Mouse (Mus musculus) gastrocnemius, adult 18-20 months (tissue): ENCODE data around the gene Sdhaf1. TPM values are rescaled to one million over a fixed set of nuclear protein-coding genes. Genes with fewer than 3 reads are reported as not detected.

Source experiments
- DNase-seq: peaks from one replicate; pipeline ENCODE4 v3.0.0; 2021; ENCODE audit warnings: low spot score
- long read RNA-seq, 2 experiments: library from polyadenylated mRNA; stranded (forward); transcript quantifications; one replicate each; pipeline ENCODE4 v2.0.0; 2021
- total RNA-seq, 2 experiments: library from RNA; stranded (reverse); gene quantifications; 2 replicates each; pipeline ENCODE4 v1.2.3; 2021

Sdhaf1 gene
- 1 to 10 TPM; 6.5 to 7.6 TPM for total RNA-seq
- long read RNA-seq, experiment 1, transcript Sdhaf1-201 (1 exons, 2,490 nt), result major isoform, 28 of 28 reads
- long read RNA-seq, experiment 1, partial matches to known transcripts, result 0 of 28 reads
- long read RNA-seq, experiment 1, other reads (novel, unspliced or antisense), result 0 of 28 reads
- long read RNA-seq, experiment 2, transcript Sdhaf1-201 (1 exons, 2,490 nt), result major isoform, 22 of 22 reads
- long read RNA-seq, experiment 2, partial matches to known transcripts, result 0 of 22 reads
- long read RNA-seq, experiment 2, other reads (novel, unspliced or antisense), result 0 of 22 reads

GRCm38 (mm10) chr7:30323795-30324194 is at the start of gene Sdhaf1:
Gene Sdhaf1 (minus strand): TSS chr7:30323895.
- DNase-seq, result no peak

GRCm38 (mm10) chr7:30367466-30367865 is 43.8 kb upstream of the Sdhaf1 start:
- no peak for DNase-seq

- no peak for DNase-seq
Observed at GRCm38 (mm10) chr7:30363344-30363738, 39.6 kb upstream of the Sdhaf1 start.

GRCm38 (mm10) chr7:30362652-30363343 is 39.1 kb upstream of the Sdhaf1 start, which contains the start of gene Lrfn3:
Gene Lrfn3 (minus strand): TSS chr7:30362772.
- DNase-seq, result peak; percentile 29

- no peak for DNase-seq
Observed at GRCm38 (mm10) chr7:30360028-30360427, 36.3 kb upstream of the Sdhaf1 start.

- DNase-seq, result no peak
Observed at GRCm38 (mm10) chr7:30359276-30359865, 35.7 kb upstream of the Sdhaf1 start.

- no peak for DNase-seq
Observed at GRCm38 (mm10) chr7:30358378-30359186, 34.9 kb upstream of the Sdhaf1 start.

- no peak for DNase-seq
Observed at GRCm38 (mm10) chr7:30354059-30354458, 30.4 kb upstream of the Sdhaf1 start.

GRCm38 (mm10) chr7:30353279-30353822 is 29.7 kb upstream of the Sdhaf1 start:
- DNase-seq, result peak; percentile 78

GRCm38 (mm10) chr7:30347828-30348227 is 24.1 kb upstream of the Sdhaf1 start:
- peak; percentile 35 for DNase-seq

GRCm38 (mm10) chr7:30346635-30347379 is 23.1 kb upstream of the Sdhaf1 start:
- DNase-seq, result peak; percentile 52

- no peak for DNase-seq
Observed at GRCm38 (mm10) chr7:30339432-30340109, 15.9 kb upstream of the Sdhaf1 start.

- peak; percentile 81 for DNase-seq
Observed at GRCm38 (mm10) chr7:30336384-30336783, 12.7 kb upstream of the Sdhaf1 start.

- no peak for DNase-seq
Observed at GRCm38 (mm10) chr7:30335688-30336087, 12.0 kb upstream of the Sdhaf1 start.

GRCm38 (mm10) chr7:30334563-30334962 is 10.9 kb upstream of the Sdhaf1 start:
- DNase-seq, result no peak

- peak; percentile 41 for DNase-seq
Observed at GRCm38 (mm10) chr7:30333436-30333835, 9.7 kb upstream of the Sdhaf1 start.

GRCm38 (mm10) chr7:30332622-30333259 is 9.0 kb upstream of the Sdhaf1 start:
- DNase-seq, result no peak

- DNase-seq, result peak; percentile 64
Observed at GRCm38 (mm10) chr7:30331887-30332286, 8.2 kb upstream of the Sdhaf1 start.

GRCm38 (mm10) chr7:30328379-30328778 is 4.7 kb upstream of the Sdhaf1 start:
- no peak for DNase-seq

GRCm38 (mm10) chr7:30327140-30327539 is 3.4 kb upstream of the Sdhaf1 start:
- no peak for DNase-seq
